Mouse (Mus musculus): ENCODE measurements around the gene Elf2. TPM values are rescaled to one million over a fixed set of nuclear protein-coding genes. Genes with fewer than 3 reads are reported as not detected.
"Not testable (repeated sequence)": the region's sequence is repeated elsewhere in the genome, so short reads cannot be mapped to it uniquely, and the experiment has no call there.

The Elf2 gene
- polyA plus RNA-seq, 2 experiments = 14.7 to 20.7 TPM

- peaks cover 10 to 22% of the 10 kb centered on the region in 2 experiments for H3K4me1 ChIP-seq (replicated peaks; ENCODE audit: control insufficient read depth in 2 of 2, insufficient read depth in 2 of 2, low read length in 1 of 2)
- no peaks in the 10 kb centered on the region for H3K36me3 ChIP-seq (replicated peaks; ENCODE audit: control insufficient read depth, insufficient read depth, low read depth)
- peak overlapping the region; percentile 78 for H3K9ac ChIP-seq (replicated peaks)
- ATAC-seq (ENCODE audit: insufficient read depth) (peak; percentile 78), DNase-seq (ENCODE audit: low read depth in 3 of 3, low spot score in 3 of 3) (peak in 2 of 3 experiments; percentile 66 to 84)
- H3K27ac ChIP-seq = peak overlapping the region; percentile 70
- under 1% methylated on average over 50 of the region's 50 CpGs for WGBS (ENCODE audit: insufficient replicate concordance)
- TF ChIP-seq CTCF (IDR thresholded peaks at IDR 0.05; ENCODE audit: low read depth) = no peak
- TF ChIP-seq EP300 (IDR thresholded peaks at IDR 0.05; ENCODE audit: low read depth) = 0 out of 2 replicates have a peak, but pooled peaks have one; percentile 10
- H3K9me3 ChIP-seq (ENCODE audit: control insufficient read depth, low read length) = no peaks in the 10 kb centered on the region
- H3K4me3 ChIP-seq (ENCODE audit: insufficient read depth in 1 of 2, low read depth in 2 of 2, low read length in 2 of 2) = peak overlapping the region; percentile 67 to 69
- no peaks in the 10 kb centered on the region for H3K27me3 ChIP-seq (ENCODE audit: control insufficient read depth, insufficient read depth, low read length)
- peak overlapping the region; percentile 95 for H3K4me2 ChIP-seq (ENCODE audit: low read depth)
These were observed 18.4 kb upstream of the Elf2 start for GRCm38 (mm10) chr3:51358660-51359557.

- TF ChIP-seq CTCF (IDR thresholded peaks at IDR 0.05; ENCODE audit: low read depth) (no peak), EP300 (IDR thresholded peaks at IDR 0.05; ENCODE audit: low read depth) (no peak)
These were observed 17.7 kb upstream of the Elf2 start for GRCm38 (mm10) chr3:51358181-51358580.

GRCm38 (mm10) chr3:51357624-51358023 lies 17.2 kb upstream of the Elf2 start:
- Histone ChIP-seq H3K4me3 (ENCODE audit: insufficient read depth in 1 of 2, low read depth in 2 of 2, low read length in 2 of 2) (peak overlapping the region; percentile 67 to 69), H3K4me1 (replicated peaks; ENCODE audit: control insufficient read depth in 2 of 2, insufficient read depth in 2 of 2, low read length in 1 of 2) (peaks cover 10 to 22% of the 10 kb centered on the region in 2 experiments), H3K9ac (replicated peaks) (peak overlapping the region; percentile 32), H3K27ac (no peak overlapping the region), H3K4me2 (ENCODE audit: low read depth) (peak overlapping the region; percentile 95), H3K36me3 (replicated peaks; ENCODE audit: control insufficient read depth, insufficient read depth, low read depth) (no peaks in the 10 kb centered on the region), H3K27me3 (ENCODE audit: control insufficient read depth, insufficient read depth, low read length) (no peaks in the 10 kb centered on the region), H3K9me3 (ENCODE audit: control insufficient read depth, low read length) (no peaks in the 10 kb centered on the region)
- no peak for DNase-seq (ENCODE audit: low read depth in 3 of 3, low spot score in 3 of 3)
- ATAC-seq (ENCODE audit: insufficient read depth) = peak; percentile 12; the same call in 1 of the 2 replicates
- TF ChIP-seq CTCF (IDR thresholded peaks at IDR 0.05; ENCODE audit: low read depth) (no peak), EP300 (IDR thresholded peaks at IDR 0.05; ENCODE audit: low read depth) (no peak)
- WGBS (ENCODE audit: insufficient replicate concordance) = 8% methylated on average over 14 of the region's 14 CpGs

More at GRCm38 (mm10) chr3:51358181-51358580, 17.7 kb upstream of the Elf2 start:
- no peaks in the 10 kb centered on the region for H3K36me3 ChIP-seq (replicated peaks; ENCODE audit: control insufficient read depth, insufficient read depth, low read depth)
- H3K4me1 ChIP-seq (replicated peaks; ENCODE audit: control insufficient read depth in 2 of 2, insufficient read depth in 2 of 2, low read length in 1 of 2) = peaks cover 10 to 22% of the 10 kb centered on the region in 2 experiments
- H3K27me3 ChIP-seq (ENCODE audit: control insufficient read depth, insufficient read depth, low read length) = no peaks in the 10 kb centered on the region
- H3K27ac ChIP-seq = no peak overlapping the region; the same call in 1 of the 2 replicates
- ATAC-seq (ENCODE audit: insufficient read depth) = peak; percentile 62
- H3K4me3 ChIP-seq (ENCODE audit: insufficient read depth in 1 of 2, low read depth in 2 of 2, low read length in 2 of 2) = peak overlapping the region; percentile 67 to 69
- WGBS (ENCODE audit: insufficient replicate concordance) = under 1% methylated on average over 15 of the region's 15 CpGs
- H3K4me2 ChIP-seq (ENCODE audit: low read depth) = peak overlapping the region; percentile 95
- peak overlapping the region; percentile 78 for H3K9ac ChIP-seq (replicated peaks)
- H3K9me3 ChIP-seq (ENCODE audit: control insufficient read depth, low read length) = no peaks in the 10 kb centered on the region
- peak in 2 of 3 experiments; percentile 59 to 74 for DNase-seq (ENCODE audit: low read depth in 3 of 3, low spot score in 3 of 3)

- no peaks in the 10 kb centered on the region for H3K27me3 ChIP-seq (ENCODE audit: control insufficient read depth, insufficient read depth, low read length)
- H3K4me3 ChIP-seq (ENCODE audit: insufficient read depth in 1 of 2, low read depth in 2 of 2, low read length in 2 of 2) = no peak overlapping the region
- no peaks in the 10 kb centered on the region for H3K9me3 ChIP-seq (ENCODE audit: control insufficient read depth, low read length)
- TF ChIP-seq EP300 (IDR thresholded peaks at IDR 0.05; ENCODE audit: low read depth) = no peak
- TF ChIP-seq CTCF (IDR thresholded peaks at IDR 0.05; ENCODE audit: low read depth) = no peak
- no peak for ATAC-seq (ENCODE audit: insufficient read depth)
- H3K9ac ChIP-seq (replicated peaks) = no peak overlapping the region
- no peak overlapping the region for H3K27ac ChIP-seq
- no peak for DNase-seq (ENCODE audit: low read depth in 3 of 3, low spot score in 3 of 3)
- H3K4me1 ChIP-seq (replicated peaks; ENCODE audit: control insufficient read depth in 2 of 2, insufficient read depth in 2 of 2, low read length in 1 of 2) = peaks cover 10 to 22% of the 10 kb centered on the region in 2 experiments
- WGBS (ENCODE audit: insufficient replicate concordance) = 24% methylated on average over 5 of the region's 5 CpGs
- H3K36me3 ChIP-seq (replicated peaks; ENCODE audit: control insufficient read depth, insufficient read depth, low read depth) = no peaks in the 10 kb centered on the region
- H3K4me2 ChIP-seq (ENCODE audit: low read depth) = peak overlapping the region; percentile 95; the same call in 1 of the 2 replicates
These were observed 16.6 kb upstream of the Elf2 start for GRCm38 (mm10) chr3:51357078-51357477.

- not testable (repeated sequence) for H3K4me2 ChIP-seq (ENCODE audit: low read depth); H3K27me3 ChIP-seq (ENCODE audit: control insufficient read depth, insufficient read depth, low read length); H3K9ac ChIP-seq (replicated peaks); H3K4me3 ChIP-seq (ENCODE audit: insufficient read depth in 1 of 2, low read depth in 2 of 2, low read length in 2 of 2); H3K27ac ChIP-seq; DNase-seq (ENCODE audit: low read depth in 3 of 3, low spot score in 3 of 3); H3K9me3 ChIP-seq (ENCODE audit: control insufficient read depth, low read length); ATAC-seq (ENCODE audit: insufficient read depth); H3K36me3 ChIP-seq (replicated peaks; ENCODE audit: control insufficient read depth, insufficient read depth, low read depth)
- H3K4me1 ChIP-seq (replicated peaks; ENCODE audit: control insufficient read depth in 2 of 2, insufficient read depth in 2 of 2, low read length in 1 of 2) = peaks cover 4 to 14% of the 10 kb centered on the region in 2 experiments; a peak in 3 of 4 replicates
- 77% methylated on average over 6 of the region's 6 CpGs for WGBS (ENCODE audit: insufficient replicate concordance)
These were observed 14.5 kb upstream of the Elf2 start for GRCm38 (mm10) chr3:51354956-51355355.
